Mouse (Mus musculus): ENCODE measurements at regions not wholly inside any gene's neighbourhood (a gene's known extent, or its start where the extent isn't known, plus 50 kb on each side); places are given as distances from the start of the nearest gene placed in this dataset.
A peak's percentile ranks its signal among the peaks of the same experiment; 100 is the strongest.

- no peak for DNase-seq (ENCODE audit: extremely low spot score in 1 of 2, low spot score in 1 of 2)
Observed at GRCm38 (mm10) chrX:60833456-60833855, 59.8 kb downstream of the Sox3 start.

- no peak for DNase-seq (ENCODE audit: extremely low spot score in 1 of 2, low spot score in 1 of 2)
Observed at GRCm38 (mm10) chrX:60831330-60832027, 61.8 kb downstream of the Sox3 start.

DNA sequence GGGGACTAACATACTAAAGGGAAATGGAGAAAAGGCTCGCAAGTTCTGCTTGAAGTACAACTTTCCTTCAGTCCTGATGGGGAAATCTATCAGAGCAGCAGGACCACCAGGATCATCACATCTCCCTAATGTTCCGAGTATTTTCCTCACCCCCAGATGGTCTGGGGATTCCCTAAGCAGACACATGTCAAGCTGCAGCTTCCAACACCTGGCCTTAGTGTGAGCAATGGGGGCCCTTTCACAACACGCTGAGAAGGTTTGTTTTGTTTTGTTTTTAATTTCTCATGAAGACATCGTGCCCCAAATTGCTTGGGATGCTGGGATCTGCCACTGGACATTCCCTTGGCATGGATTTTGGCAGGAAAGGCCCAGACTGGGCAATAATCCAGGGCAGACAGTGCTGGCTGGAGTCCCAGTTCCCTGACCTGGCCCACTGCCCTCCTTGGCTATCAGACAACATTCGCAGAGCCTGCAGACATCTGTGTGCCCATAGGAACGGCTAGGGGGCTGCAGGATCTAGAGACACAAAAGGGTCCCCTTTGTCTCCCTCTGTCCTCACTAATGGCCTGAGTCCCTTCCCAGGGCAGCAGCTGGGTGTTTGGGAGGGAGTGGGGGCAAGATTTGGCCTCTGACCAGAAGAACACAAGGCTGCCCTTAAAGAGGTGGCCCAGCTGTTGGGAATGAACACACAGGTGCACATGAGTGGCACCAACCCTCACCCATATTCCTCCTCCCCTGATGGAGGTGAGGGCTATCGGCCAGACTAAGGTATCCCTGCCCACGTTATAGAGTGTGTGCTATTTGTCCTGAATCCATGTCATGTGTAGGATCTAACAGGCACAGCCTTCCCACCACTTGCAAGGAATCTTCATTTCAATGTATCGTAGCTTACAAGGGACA is 67.8 kb downstream of the Sox3 start:
- peak; percentile 0 to 8 for DNase-seq (ENCODE audit: extremely low spot score in 1 of 2, low spot score in 1 of 2)

GRCm38 (mm10) chrX:60798567-60798966 is 94.7 kb downstream of the Sox3 start:
- no peak for DNase-seq (ENCODE audit: extremely low spot score in 1 of 2, low spot score in 1 of 2)

GRCm38 (mm10) chrX:60780766-60781165 is 112.5 kb downstream of the Sox3 start:
- DNase-seq (ENCODE audit: extremely low spot score in 1 of 2, low spot score in 1 of 2): no peak

- DNase-seq (ENCODE audit: extremely low spot score in 1 of 2, low spot score in 1 of 2): no peak
Observed at GRCm38 (mm10) chrX:60780161-60780560, 113.1 kb downstream of the Sox3 start.

GRCm38 (mm10) chrX:60773645-60774044 is 119.6 kb downstream of the Sox3 start:
- no peak for DNase-seq (ENCODE audit: extremely low spot score in 1 of 2, low spot score in 1 of 2)

GRCm38 (mm10) chrX:60772439-60772838 is 120.8 kb downstream of the Sox3 start:
- DNase-seq (ENCODE audit: extremely low spot score in 1 of 2, low spot score in 1 of 2): no peak

DNA sequence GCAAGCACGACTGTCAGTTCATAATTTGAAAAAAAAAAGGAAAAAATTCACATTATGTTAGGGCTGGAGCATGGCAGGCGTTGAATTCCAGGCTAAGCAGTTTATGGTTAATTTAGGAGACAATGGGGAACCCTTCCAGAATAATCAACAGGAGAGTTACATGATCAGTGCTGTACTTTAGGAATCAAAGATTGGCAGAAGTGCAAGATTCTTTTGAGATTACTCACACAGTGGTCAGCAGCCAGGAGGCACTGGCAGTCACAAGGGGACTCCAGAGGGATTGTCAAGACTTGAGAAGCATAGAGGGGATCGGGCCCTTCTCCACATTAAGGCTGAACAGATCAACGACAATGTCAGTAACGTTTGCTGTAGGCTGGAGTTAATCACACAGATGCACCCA is 142.8 kb downstream of the Sox3 start:
- DNase-seq (ENCODE audit: extremely low spot score in 1 of 2, low spot score in 1 of 2): no peak

- DNase-seq (ENCODE audit: extremely low spot score in 1 of 2, low spot score in 1 of 2): no peak
Observed at GRCm38 (mm10) chrX:60743971-60744370, 149.3 kb downstream of the Sox3 start.

DNA sequence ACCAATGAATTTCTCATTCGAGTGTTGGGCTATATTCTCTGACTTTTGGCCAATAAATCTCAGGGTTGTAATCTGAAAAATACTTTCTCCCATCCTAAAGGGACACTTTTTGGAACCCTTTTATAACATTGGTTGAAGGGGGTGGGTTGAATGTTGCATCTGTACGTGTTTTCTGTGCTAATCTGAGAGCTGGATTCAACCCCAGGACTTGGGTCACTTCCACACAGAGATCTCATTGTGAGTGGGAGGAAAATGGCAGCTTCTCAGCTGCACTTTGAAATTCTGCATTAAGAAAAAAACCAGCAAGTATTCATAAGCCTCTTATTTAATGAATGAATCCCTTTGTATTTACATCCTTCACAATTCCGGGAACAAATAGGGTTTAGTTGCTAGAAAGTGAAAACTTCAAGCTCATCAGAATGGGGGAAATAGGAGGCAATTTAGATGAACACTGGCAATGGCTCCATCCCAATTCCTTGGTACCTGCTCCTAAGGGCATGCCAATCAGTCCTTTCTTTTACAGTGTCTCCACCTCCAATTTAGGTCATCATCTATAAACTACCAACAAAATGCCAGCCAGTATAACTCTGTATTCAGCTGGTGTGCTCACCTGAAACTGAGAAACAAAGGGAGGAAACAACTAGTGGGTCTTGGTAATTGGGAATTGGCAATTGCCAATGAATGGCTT is 150.1 kb downstream of the Sox3 start:
- DNase-seq (ENCODE audit: extremely low spot score in 1 of 2, low spot score in 1 of 2): peak in 1 of 2 experiments; percentile 6

- DNase-seq (ENCODE audit: extremely low spot score in 1 of 2, low spot score in 1 of 2): no peak
Observed at GRCm38 (mm10) chrX:60719428-60720151, 127.1 kb upstream of the Atp11c start.

DNA sequence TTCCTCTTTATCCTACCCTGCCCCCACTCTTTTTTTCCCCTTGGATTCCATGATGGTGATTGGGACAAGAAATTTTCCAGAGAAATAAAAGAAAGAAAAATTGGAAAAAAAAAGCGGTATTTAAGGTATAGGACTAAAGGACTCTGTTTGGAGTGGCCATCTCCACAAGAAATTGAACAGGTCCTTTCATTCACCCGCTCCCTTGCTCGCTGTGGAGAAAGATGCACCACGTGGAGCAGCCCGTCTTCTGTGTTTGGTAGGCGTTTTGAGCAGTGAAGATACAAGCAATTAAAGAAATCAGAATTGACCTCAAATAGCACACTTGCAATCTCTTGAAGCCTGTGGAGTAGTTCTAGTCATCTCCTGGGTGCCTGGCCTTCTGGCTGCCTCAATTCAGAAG is 126.3 kb upstream of the Atp11c start:
- no peak for DNase-seq (ENCODE audit: extremely low spot score in 1 of 2, low spot score in 1 of 2)

GRCm38 (mm10) chrX:60718156-60718769 is 125.8 kb upstream of the Atp11c start:
- no peak for DNase-seq (ENCODE audit: extremely low spot score in 1 of 2, low spot score in 1 of 2)

- DNase-seq (ENCODE audit: extremely low spot score in 1 of 2, low spot score in 1 of 2): no peak
Observed at GRCm38 (mm10) chrX:60681036-60681706, 88.7 kb upstream of the Atp11c start.

DNA sequence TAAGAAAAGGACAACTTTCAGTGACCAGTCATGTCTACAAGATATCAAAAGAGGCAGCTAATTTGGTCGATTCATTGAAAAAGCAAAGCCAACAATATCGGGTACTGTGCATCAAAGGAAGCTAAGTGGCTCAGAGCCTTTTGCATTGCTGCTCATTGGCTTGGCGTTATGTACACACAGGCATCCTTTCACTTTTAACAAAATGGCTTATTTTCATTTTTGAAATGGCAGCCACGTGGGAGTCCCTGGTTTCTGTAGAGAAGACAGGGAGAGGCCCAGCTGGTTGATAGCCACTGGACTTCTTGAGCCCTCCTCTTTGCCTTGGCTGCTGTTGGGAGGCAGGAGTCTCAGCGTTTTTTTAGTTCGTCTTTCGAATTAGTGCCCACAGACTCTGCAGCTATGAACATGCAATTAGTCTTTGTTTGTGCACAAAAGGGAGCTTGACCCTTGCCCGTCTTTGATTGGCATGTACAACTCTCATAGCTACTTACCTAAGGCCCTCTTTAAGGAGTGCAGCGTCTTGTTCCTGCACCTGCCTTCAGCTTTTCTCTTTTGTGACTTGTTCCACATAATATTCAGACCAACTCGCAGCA is 52.3 kb upstream of the Atp11c start:
- DNase-seq (ENCODE audit: extremely low spot score in 1 of 2, low spot score in 1 of 2): no peak

Data from frontal cortex, adult 2 months (tissue).